Mouse (Mus musculus) heart, postnatal 10 days (tissue): ENCODE measurements at regions not wholly inside any gene's neighbourhood (a gene's known extent, or its start where the extent isn't known, plus 50 kb on each side); places are given as distances from the start of the nearest gene placed in this dataset.
"Not testable (repeated sequence)": the region's sequence is repeated elsewhere in the genome, so short reads cannot be mapped to it uniquely, and the experiment has no call there.

Experiments used
- DNase-seq, 2 experiments: peaks; one replicate each; pipeline ENCODE4 v3.0.0; 2021
- intact Hi-C: fragments of 180-260 bp; cut with DNase I; formaldehyde crosslinking; loops from one replicate; pipeline ENCODE4 v1.15.1; 2025

GRCm38 (mm10) chr9:33152186-33152585, 516.2 kb downstream of the Ets1 start:
- DNase-seq = peak in 1 of 2 experiments; percentile 2
- intact Hi-C loops = no loop called here

DNA sequence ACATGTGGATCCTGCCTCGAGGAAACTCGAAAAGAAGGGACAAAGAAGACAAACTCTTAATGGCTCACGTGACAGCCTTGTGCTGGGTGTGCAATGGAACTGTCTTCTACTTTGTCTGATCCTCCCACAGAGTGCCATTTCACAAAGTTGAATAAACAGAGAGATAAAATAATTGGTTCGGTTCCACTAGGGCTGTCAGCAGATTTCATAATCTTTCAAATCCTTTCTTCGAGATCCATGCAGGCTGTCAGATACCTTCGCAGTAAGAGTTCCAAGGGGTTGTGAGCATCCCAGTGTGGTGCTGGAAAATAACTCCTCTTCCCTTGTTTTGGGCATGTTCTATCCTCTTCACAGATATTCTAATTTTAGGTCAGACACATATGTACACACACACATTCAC, 532.1 kb downstream of the Ets1 start:
- intact Hi-C loops = no loop called here
- DNase-seq = no peak

DNA sequence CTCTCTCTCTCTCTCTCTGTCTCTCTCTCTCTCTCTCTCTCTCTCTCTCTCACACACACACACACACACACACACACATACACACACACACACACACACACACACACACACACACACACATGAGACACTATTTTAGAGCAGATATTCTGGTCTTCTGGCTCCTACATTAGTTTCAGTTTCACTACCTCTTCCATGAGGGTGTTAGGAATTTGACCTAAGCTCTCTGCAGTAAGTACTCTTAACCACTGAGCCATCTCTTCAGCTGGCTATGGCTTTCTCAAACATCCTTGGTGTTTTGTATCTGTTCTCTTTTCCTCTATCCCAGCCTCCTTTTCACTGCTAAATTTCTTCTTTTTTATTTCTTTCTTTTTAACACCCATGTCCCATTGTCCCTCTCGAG, 533.1 kb downstream of the Ets1 start:
- DNase-seq, intact Hi-C loops: not testable (repeated sequence)

GRCm38 (mm10) chr9:33180066-33180465, 544.0 kb downstream of the Ets1 start:
- no peak for DNase-seq
- intact Hi-C loops = no loop called here

- intact Hi-C loops = no loop called here
Observed at GRCm38 (mm10) chr9:33187187-33187586, 551.2 kb downstream of the Ets1 start.

DNA sequence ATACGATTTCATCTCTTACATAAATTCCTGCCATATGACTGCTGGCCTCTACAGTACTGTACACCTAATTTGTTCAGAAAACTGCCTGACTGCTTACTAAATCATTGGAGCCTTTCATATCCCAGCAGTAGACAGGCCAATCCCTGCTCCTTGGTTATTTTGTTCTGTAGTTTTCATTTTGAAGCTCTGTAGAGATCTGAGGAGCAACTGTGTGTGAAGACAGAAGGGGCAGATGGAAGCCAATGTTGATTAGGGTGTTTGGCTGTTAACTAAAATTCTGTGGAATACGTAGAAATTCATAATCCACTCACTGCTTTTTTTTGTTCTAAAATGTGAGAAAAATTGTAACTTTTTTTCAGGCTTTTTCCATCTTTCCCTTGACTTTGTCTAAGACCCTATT, 573.1 kb downstream of the Ets1 start:
- no peak for DNase-seq
- intact Hi-C loops = no loop called here

More at GRCm38 (mm10) chr9:33187187-33187586, 551.2 kb downstream of the Ets1 start:
- no peak for DNase-seq

DNA sequence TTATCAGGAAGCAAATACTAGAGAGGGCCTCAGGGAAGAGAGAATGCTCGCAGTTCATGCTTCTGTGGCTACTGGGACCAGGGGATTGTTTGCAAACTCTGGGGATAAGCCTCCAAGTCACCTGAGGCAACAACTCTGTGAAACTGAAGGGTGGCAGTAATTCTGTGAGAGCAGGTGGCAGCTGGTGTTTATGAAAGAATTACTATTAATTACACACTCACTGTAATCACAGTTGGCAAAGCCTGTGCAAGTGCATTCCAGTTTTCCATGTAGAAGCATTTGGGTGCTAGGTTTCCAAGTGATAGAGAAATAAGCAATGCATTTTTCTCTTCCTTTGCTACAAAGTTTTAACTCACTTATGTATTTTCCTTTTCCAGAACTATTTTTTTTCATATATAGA, 578.5 kb downstream of the Ets1 start:
- intact Hi-C loops = no loop called here
- no peak for DNase-seq

DNA sequence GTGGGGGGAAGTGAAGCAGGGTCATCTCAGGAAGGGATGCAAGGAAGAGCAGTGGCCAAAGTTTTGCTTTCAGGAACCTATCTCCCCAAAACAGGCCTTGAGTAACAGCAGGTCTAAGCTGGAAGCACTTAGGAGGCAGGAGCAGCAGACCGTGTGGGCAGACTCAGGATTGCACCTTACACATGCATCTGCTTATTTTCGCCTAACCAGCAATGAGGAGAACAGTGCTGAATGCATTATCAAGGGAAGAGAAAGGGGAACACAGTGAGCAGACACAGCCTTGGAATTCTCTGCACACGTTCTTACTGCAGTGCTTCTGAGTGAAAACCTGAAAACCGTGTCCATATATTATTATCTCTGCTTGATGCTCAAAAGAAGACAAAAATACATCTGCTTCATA, 585.0 kb downstream of the Ets1 start:
- intact Hi-C loops = no loop called here

DNA sequence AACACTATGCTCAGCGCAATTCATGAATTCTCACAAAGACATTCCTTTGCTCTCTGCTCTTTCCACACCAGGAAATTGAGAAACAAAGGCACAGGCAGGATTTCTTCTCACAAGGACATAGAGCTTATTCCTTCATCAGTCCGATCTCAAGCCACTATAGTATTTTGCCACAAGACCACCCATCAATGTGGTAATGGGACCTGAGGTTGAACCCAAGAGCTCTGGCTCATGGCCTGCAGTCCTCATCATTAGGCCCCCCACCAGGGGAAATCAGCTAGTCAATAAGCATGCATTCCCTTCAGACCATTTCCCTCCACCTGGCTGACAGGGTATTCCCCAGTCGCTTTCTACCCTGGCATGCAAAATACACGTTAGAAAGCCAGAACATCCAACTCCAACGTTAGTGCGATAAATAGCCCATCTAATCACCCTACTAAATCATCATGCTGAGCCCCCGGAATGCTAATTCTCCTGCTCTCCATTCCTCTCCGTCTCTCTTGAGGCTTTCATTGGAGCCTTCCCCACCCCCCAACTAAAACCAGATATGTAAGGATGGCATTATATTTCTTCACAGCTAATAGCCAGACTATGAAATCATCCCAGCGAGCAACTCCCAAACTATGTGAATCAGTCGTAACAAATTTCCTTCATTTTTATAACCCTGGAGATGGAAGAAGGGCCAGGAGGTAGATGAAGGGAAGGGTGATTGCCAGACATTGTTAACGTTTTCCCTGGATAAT, 586.2 kb downstream of the Ets1 start:
- no peak for DNase-seq
- intact Hi-C loops = no loop called here

More for the DNA sequence above, 585.0 kb downstream of the Ets1 start:
- no peak for DNase-seq

DNA sequence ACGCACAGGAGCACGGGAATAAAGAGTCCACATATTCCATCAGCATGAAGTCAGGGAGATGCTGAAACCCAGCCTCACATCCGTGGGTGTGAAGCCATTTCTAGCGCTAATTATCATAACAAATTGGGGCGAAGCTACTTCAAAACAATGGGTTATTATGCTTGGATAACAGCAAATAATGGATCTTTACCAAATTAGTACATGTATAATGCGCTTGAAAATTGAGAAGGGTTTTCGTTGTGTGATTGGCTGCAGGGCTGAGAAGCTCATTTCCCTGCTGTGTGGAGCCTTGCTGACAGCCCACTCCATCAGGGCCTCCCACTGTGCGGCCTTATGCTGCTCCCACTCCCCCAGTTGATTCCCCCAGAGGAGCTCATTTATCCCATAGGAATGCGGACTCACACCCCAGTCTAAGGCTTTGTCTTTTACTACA, 597.7 kb downstream of the Ets1 start:
- intact Hi-C loops = no loop called here
- no peak for DNase-seq

GRCm38 (mm10) chr9:33238190-33238589, 602.2 kb downstream of the Ets1 start:
- intact Hi-C loops = loop anchor here (5.0 kb wide), 1 partner anchor 116 kb away; no protein-coding TSS in a partner anchor
- DNase-seq = no peak

DNA sequence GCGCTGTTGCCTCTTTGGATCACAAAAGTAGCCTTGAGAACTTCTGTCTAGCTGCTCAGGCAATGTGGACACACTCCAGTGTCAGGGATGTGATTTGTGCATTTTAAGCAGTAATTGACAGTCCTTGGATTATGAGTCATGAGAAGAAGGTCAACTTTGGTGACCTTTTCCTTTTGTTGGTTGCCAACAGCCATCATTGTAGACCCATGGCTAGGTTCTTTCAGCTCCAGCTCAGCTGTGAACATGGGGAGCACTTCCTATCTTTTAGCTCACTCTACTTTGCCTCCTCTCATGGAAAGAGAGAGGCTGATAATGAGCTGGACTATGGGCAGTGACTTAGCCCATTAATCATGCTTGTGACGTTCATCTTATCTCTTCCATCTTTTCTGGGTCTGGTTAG, 602.8 kb downstream of the Ets1 start:
- intact Hi-C loops = loop anchor here (5.0 kb wide), 1 partner anchor 117 kb away; no protein-coding TSS in a partner anchor
- no peak for DNase-seq

DNA sequence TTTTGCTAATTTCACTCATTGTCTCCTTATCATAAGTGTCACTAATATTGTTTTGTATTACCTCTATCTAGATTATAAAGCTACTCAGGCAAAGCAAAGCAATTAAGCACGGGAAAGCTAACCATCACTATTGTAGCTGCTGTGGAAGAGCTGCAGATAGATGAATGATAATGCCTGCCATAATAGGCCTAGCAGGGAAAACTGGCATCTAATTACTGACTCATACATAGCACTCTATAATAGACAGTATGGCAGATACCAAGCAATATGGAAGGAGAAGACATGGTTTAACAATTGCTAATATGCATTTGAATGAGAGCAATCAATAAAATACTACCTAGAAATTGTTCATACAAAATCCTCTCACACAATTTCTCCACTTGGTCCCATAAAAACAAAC, 604.5 kb downstream of the Ets1 start:
- no peak for DNase-seq
- intact Hi-C loops = loop anchor here (10.0 kb wide), 1 partner anchor 296 kb away; no protein-coding TSS in a partner anchor

DNA sequence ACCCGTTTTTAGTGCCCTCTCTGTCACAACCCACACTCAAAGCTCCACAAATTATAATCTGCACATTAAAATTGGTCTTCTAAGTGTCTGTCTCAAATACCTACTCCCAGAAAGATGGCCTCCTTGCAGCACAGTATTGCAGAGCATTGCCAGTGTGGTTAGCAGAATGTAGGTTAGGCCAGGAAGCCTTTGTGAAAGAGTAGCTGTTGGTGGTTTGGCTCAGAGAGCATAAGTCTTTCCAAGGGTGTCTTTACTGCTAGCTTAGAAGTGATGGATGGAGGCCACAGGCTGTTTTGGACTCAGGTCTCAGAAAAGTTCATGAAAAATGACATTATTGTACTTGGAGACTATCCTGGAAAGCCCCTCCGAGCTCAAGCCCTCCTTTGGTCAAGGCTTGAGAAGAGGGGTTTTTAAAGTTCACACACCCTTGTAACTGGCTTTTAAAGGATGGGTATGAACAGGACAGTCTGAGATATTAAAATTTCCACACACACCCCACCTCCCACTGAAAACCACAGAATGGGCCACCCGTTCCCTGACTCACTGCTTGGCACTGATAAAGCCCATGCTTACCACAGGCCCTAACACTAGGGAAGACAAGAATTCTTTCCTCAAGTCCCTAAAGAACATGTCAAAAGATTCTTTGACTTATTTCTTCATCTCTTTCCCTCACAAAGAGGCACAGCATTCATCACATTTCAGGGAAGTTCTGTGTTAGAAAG, 605.1 kb downstream of the Ets1 start:
- intact Hi-C loops = loop anchor here (10.0 kb wide), 1 partner anchor 296 kb away; no protein-coding TSS in a partner anchor
- DNase-seq = no peak

GRCm38 (mm10) chr9:33246932-33247331, 610.9 kb downstream of the Ets1 start:
- intact Hi-C loops = loop anchor here (1.0 to 10.0 kb wide), 7 partner anchors 150 to 975 kb away; no protein-coding TSS in a partner anchor
- peak; percentile 45 to 71 for DNase-seq

GRCm38 (mm10) chr9:33258241-33258640, 622.2 kb downstream of the Ets1 start:
- intact Hi-C loops = no loop called here
- DNase-seq = no peak

- DNase-seq = peak; percentile 35 to 67
- intact Hi-C loops = loop anchor here (2.0 to 5.0 kb wide), 2 partner anchors 1227 to 1759 kb away; partner anchors contain the start of gene Kirrel3
Observed at GRCm38 (mm10) chr9:33260171-33260570, 624.1 kb downstream of the Ets1 start.

- DNase-seq = no peak
- intact Hi-C loops = no loop called here
Observed at GRCm38 (mm10) chr9:33289381-33289780, 653.4 kb downstream of the Ets1 start.

- intact Hi-C loops = no loop called here
- DNase-seq = no peak
Observed at GRCm38 (mm10) chr9:33292116-33292515, 656.1 kb downstream of the Ets1 start.

- intact Hi-C loops = no loop called here
- no peak for DNase-seq
Observed at GRCm38 (mm10) chr9:33295925-33296324, 659.9 kb downstream of the Ets1 start.

GRCm38 (mm10) chr9:33319525-33320025, 683.6 kb downstream of the Ets1 start:
- intact Hi-C loops = no loop called here
- DNase-seq = no peak
